Comparison of ENCODE assay signal across 20 mouse cellular contexts in the genomic region with DNA sequence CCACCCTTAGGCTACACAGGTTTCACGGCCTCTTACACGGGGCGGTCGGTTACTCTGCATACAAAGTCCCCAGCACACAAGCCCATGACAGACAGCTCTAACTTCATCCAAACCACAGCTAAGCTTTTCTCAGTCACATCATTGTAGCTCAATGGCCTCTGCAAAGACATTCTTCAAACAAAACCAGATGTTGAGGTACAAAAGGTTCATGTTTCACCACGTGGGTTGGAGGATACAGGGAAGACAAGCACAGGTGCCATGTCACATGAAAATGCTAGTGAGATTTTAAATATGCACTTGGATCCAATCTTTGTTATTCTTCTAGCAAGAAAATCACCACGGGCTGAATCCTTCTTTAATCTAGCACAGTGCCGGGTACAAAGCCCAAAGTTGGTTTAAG. TPM values are rescaled to one million over a fixed set of nuclear protein-coding genes. Genes with fewer than 3 reads are reported as not detected.
DNase-seq lines count a peak whose midpoint lies in the region; ATAC-seq and TF ChIP-seq lines count a peak whose summit lies in the region.
"Had no signal": no experiment of that assay in that cellular context is flagged by ENCODE, and none has a peak within 500 bp of the region (broad histone marks: within the 10 kb centered on the region; RNA-seq: fewer than 3 reads in every experiment).

No protein-coding gene starts in this region.

- H3K27me3 ChIP-seq in embryonic facial prominence, embryonic 11.5 days (ENCODE audit: control insufficient read depth, insufficient read depth, low read length), result no peaks in the 10 kb centered on the region
- H3K27me3 ChIP-seq in embryonic facial prominence, embryonic 10.5 days (replicated peaks; ENCODE audit: low read depth, poor library complexity, severe bottlenecking), result no peaks in the 10 kb centered on the region
- no peaks in the 10 kb centered on the region for H3K27me3 ChIP-seq in liver, postnatal 0 days (ENCODE audit: insufficient read depth, low read length)
- no peaks in the 10 kb centered on the region for H3K27me3 ChIP-seq in small intestine, adult 2 months (ENCODE audit: control insufficient read depth, insufficient read depth, low read length)
- H3K27me3 ChIP-seq: heart, embryonic 12.5 days had no signal

- no peak overlapping the region for H3K4me2 ChIP-seq in embryonic facial prominence, embryonic 11.5 days (ENCODE audit: low read depth, low read length)
- H3K4me2 ChIP-seq in liver, postnatal 0 days (ENCODE audit: low read depth, low read length), result no peak overlapping the region
- H3K4me2 ChIP-seq: heart, embryonic 12.5 days had no signal

- H3K4me3 ChIP-seq in embryonic facial prominence, embryonic 11.5 days (ENCODE audit: low read depth, low read length), result no peak overlapping the region
- H3K4me3 ChIP-seq in embryonic facial prominence, embryonic 10.5 days, result no peak overlapping the region
- H3K4me3 ChIP-seq in liver, postnatal 0 days (ENCODE audit: low read depth, low read length), result no peak overlapping the region
- no peak overlapping the region for H3K4me3 ChIP-seq in small intestine, adult 2 months (ENCODE audit: low read depth, low read length)
- H3K4me3 ChIP-seq: gastrocnemius, adult 2 months; heart, embryonic 12.5 days had no signal

- no peak for TF ChIP-seq CTCF in liver, postnatal 0 days (IDR thresholded peaks at IDR 0.05; ENCODE audit: low read depth)
- TF ChIP-seq CTCF in small intestine, adult 2 months (IDR thresholded peaks at IDR 0.05; ENCODE audit: extremely low read depth, insufficient read length, insufficient replicate concordance, low read depth, low read length), result no peak

- no peak overlapping the region for H3K27ac ChIP-seq in embryonic facial prominence, embryonic 11.5 days (replicated peaks; ENCODE audit: low read depth, low read length)
- H3K27ac ChIP-seq in embryonic facial prominence, embryonic 10.5 days (replicated peaks), result no peak overlapping the region
- peak overlapping the region; percentile 84 for H3K27ac ChIP-seq in liver, postnatal 0 days (ENCODE audit: low read depth)
- peak overlapping the region; percentile 69 for H3K27ac ChIP-seq in small intestine, adult 2 months (ENCODE audit: insufficient read depth, low read depth, low read length)
- H3K27ac ChIP-seq: gastrocnemius, adult 2 months had no signal

- H3K4me1 ChIP-seq in embryonic facial prominence, embryonic 11.5 days (ENCODE audit: control insufficient read depth, insufficient read depth, low read length), result no peaks in the 10 kb centered on the region
- H3K4me1 ChIP-seq in embryonic facial prominence, embryonic 10.5 days, result peaks cover 18% of the 10 kb centered on the region
- peaks cover 24% of the 10 kb centered on the region for H3K4me1 ChIP-seq in liver, postnatal 0 days (ENCODE audit: insufficient read depth)
- H3K4me1 ChIP-seq in small intestine, adult 2 months (ENCODE audit: control insufficient read depth, insufficient read depth, insufficient read length, low read length), result peaks cover 28% of the 10 kb centered on the region
- H3K4me1 ChIP-seq: heart, embryonic 12.5 days had no signal

- no peak for TF ChIP-seq POLR2A in small intestine, adult 2 months (IDR thresholded peaks at IDR 0.05; ENCODE audit: low read depth, low read length)

- TF ChIP-seq EP300 in liver, postnatal 0 days (IDR thresholded peaks at IDR 0.05; ENCODE audit: low read depth), result no peak

- WGBS in embryonic facial prominence, embryonic 11.5 days, result 55% methylated on average over 6 of the region's 7 CpGs
- 65% methylated on average over 7 of the region's 7 CpGs for WGBS in embryonic facial prominence, embryonic 10.5 days
- WGBS in liver, postnatal 0 days (ENCODE audit: insufficient replicate concordance), result 66% methylated on average over 6 of the region's 7 CpGs
- 62% methylated on average over 7 of the region's 7 CpGs for WGBS in small intestine, adult 2 months

- 0 out of 2 replicates have a peak, but pooled peaks have one; percentile 23 for ATAC-seq in embryonic facial prominence, embryonic 11.5 days (replicated peaks; ENCODE audit: insufficient number of reproducible peaks, low FRiP score, low TSS enrichment, low read depth)
- ATAC-seq in liver, postnatal 0 days, result no peak
- ATAC-seq: forebrain, embryonic 16.5 days; hindbrain, embryonic 16.5 days; inflammation-experienced regulatory T-cells, adult 6 months had no signal

- peak; percentile 56 for DNase-seq in embryonic facial prominence, embryonic 11.5 days (ENCODE audit: low spot score)
- no peak for DNase-seq in embryonic facial prominence, embryonic 10.5 days (ENCODE audit: low spot score)
- no peak for DNase-seq in liver, postnatal 0 days
- no peak for DNase-seq in liver
- DNase-seq in 3T3-L1 (ENCODE audit: low read depth, low spot score), result peak; percentile 22
- no peak for DNase-seq in frontal cortex, postnatal 36 days (ENCODE audit: low spot score in 2 of 2)
- DNase-seq: cerebellum, adult 9-11 months; gastrocnemius, adult 2 months; gastrocnemius, postnatal 25 days had no signal

- H3K36me3 ChIP-seq in embryonic facial prominence, embryonic 11.5 days (replicated peaks; ENCODE audit: control insufficient read depth, insufficient read depth, low read depth, low read length), result no peaks in the 10 kb centered on the region
- no peaks in the 10 kb centered on the region for H3K36me3 ChIP-seq in embryonic facial prominence, embryonic 10.5 days (replicated peaks)
- no peaks in the 10 kb centered on the region for H3K36me3 ChIP-seq in liver, postnatal 0 days (replicated peaks; ENCODE audit: insufficient read depth, low read length)
- H3K36me3 ChIP-seq in small intestine, adult 2 months (ENCODE audit: control insufficient read depth, insufficient read depth, low read length), result no peaks in the 10 kb centered on the region
- H3K36me3 ChIP-seq: heart, embryonic 12.5 days had no signal

- H3K9me3 ChIP-seq in embryonic facial prominence, embryonic 11.5 days (replicated peaks; ENCODE audit: control insufficient read depth, low read length), result no peaks in the 10 kb centered on the region
- no peaks in the 10 kb centered on the region for H3K9me3 ChIP-seq in embryonic facial prominence, embryonic 10.5 days
- H3K9me3 ChIP-seq in liver, postnatal 0 days (ENCODE audit: low read length), result no peaks in the 10 kb centered on the region
- H3K9me3 ChIP-seq: heart, embryonic 12.5 days had no signal

- no peak overlapping the region for H3K9ac ChIP-seq in embryonic facial prominence, embryonic 11.5 days (replicated peaks; ENCODE audit: low read length)
- no peak overlapping the region for H3K9ac ChIP-seq in liver, postnatal 0 days (replicated peaks)
- H3K9ac ChIP-seq: heart, embryonic 12.5 days had no signal

RNA-seq across cellular contexts. Expression of a gene that starts 7.8 kb away (rescaled TPM):
- polyA plus RNA-seq in embryonic facial prominence, embryonic 11.5 days (2014; fragmentation: Nextera tagmentation; extraction: Ambion mirVana), result not detected in 2 replicates
- not detected in 2 replicates for polyA plus RNA-seq in embryonic facial prominence, embryonic 10.5 days (2016; fragmentation: Nextera tagmentation; extraction: Ambion mirVana)
- 6.2 and 6.7 TPM in 2 replicates for polyA plus RNA-seq in liver, postnatal 0 days (2015; fragmentation: Nextera tagmentation; extraction: Ambion mirVana)
- polyA plus RNA-seq in small intestine, adult 2 months (2012; rRNA removed), result 0.08 and 1.0 TPM in 2 replicates
- polyA plus RNA-seq: heart, embryonic 12.5 days; inflammation-experienced regulatory T-cells, adult 6 months had no signal

RNA-seq across cellular contexts. Expression of a gene that starts 31.7 kb away (rescaled TPM):
- polyA plus RNA-seq in embryonic facial prominence, embryonic 11.5 days (2014; fragmentation: Nextera tagmentation; extraction: Ambion mirVana), result not detected in 2 replicates
- not detected in 2 replicates for polyA plus RNA-seq in embryonic facial prominence, embryonic 10.5 days (2016; fragmentation: Nextera tagmentation; extraction: Ambion mirVana)
- not detected in 2 replicates for polyA plus RNA-seq in liver, postnatal 0 days (2015; fragmentation: Nextera tagmentation; extraction: Ambion mirVana)
- polyA plus RNA-seq in small intestine, adult 2 months (2012; rRNA removed), result not detected in 2 replicates
- polyA plus RNA-seq: adrenal gland, adult 2 months; C2C12; forebrain, embryonic 11.5 days; forebrain, embryonic 16.5 days; frontal cortex, adult 2 months; heart, embryonic 12.5 days; heart, embryonic 16.5 days; hindbrain, embryonic 11.5 days; hindbrain, embryonic 16.5 days; inflammation-experienced regulatory T-cells, adult 6 months had no signal

RNA-seq across cellular contexts. Expression of a gene that starts 35.5 kb away (rescaled TPM):
- 0.39 TPM in 1 of 2 replicates, not detected in the other for polyA plus RNA-seq in embryonic facial prominence, embryonic 11.5 days (2014; fragmentation: Nextera tagmentation; extraction: Ambion mirVana)
- not detected in 2 replicates for polyA plus RNA-seq in embryonic facial prominence, embryonic 10.5 days (2016; fragmentation: Nextera tagmentation; extraction: Ambion mirVana)
- 434 and 496 TPM in 2 replicates for polyA plus RNA-seq in liver, postnatal 0 days (2015; fragmentation: Nextera tagmentation; extraction: Ambion mirVana)
- 137 and 221 TPM in 2 replicates for polyA plus RNA-seq in small intestine, adult 2 months (2012; rRNA removed)

Comparison
In these comparisons a context has a peak if more than half of its experiments do, and no peak if none do; other contexts are left out.
1. DNase-seq: peak in embryonic facial prominence, embryonic 11.5 days (single experiment) and 3T3-L1 (single experiment); none in embryonic facial prominence, embryonic 10.5 days (single experiment), liver, postnatal 0 days (single experiment), liver (single experiment) and frontal cortex, postnatal 36 days (0 of 2).
2. H3K27ac ChIP-seq: peak in liver, postnatal 0 days (single experiment) and small intestine, adult 2 months (single experiment); none in embryonic facial prominence, embryonic 11.5 days (single experiment) and embryonic facial prominence, embryonic 10.5 days (single experiment).
3. RNA of a gene that starts 35.5 kb away (polyA plus RNA-seq): 434 to 496 TPM in liver, postnatal 0 days and 137 to 221 TPM in small intestine, adult 2 months; 0.39 TPM in embryonic facial prominence, embryonic 11.5 days and not detected in embryonic facial prominence, embryonic 10.5 days; every median in the first group is over 10 times any median in the second.